Mouse (Mus musculus) CH12.LX (cell line): ENCODE measurements at regions not wholly inside any gene's neighbourhood (a gene's known extent, or its start where the extent isn't known, plus 50 kb on each side); places are given as distances from the start of the nearest gene placed in this dataset.

ENCODE experiments used
- CTCF ChIP-seq, 2 experiments: IDR thresholded peaks in 1 of 2; conservative IDR thresholded peaks in 1 of 2; 2 replicates each; pipeline ENCODE4 v1.5.1; 2011 to 2012; ENCODE audit warnings: low read depth in 2 of 2, low read length in 2 of 2, improper control_type of control experiment in 1 of 2, inconsistent platforms in 1 of 2, mild to moderate bottlenecking in 1 of 2, moderate library complexity in 1 of 2
- POLR2A ChIP-seq: IDR thresholded peaks from 2 replicates; pipeline ENCODE4 v1.6.1; 2011; ENCODE audit warnings: low read depth, mild to moderate bottlenecking, improper control_type of control experiment, low read length
- ZKSCAN1 ChIP-seq: IDR thresholded peaks from 2 replicates; pipeline ENCODE4 v1.6.1; 2012; ENCODE audit warnings: low read depth, inconsistent platforms, low read length, improper control_type of control experiment, borderline replicate concordance

DNA sequence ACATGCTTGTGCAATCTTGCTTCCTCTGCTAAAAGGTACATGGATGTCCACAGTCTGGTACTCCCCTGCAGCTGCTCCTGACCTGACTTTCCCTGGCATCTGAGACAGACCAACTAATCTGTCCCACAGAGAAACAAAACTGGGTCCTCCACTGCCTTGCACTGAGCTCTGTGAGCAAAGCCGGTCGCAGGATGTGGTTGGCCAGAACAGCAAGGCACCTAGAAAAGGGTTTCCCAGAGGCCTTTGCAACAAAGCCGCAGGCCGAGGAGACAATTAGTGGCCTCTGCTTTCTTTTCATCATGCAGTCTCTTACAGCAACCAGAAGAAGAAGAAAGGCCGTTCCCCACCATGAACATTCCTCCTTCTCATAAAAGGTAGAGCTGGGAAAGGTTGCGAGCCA, 246.1 kb downstream of the 3110018I06Rik start:
- TF ChIP-seq CTCF (conservative IDR thresholded peaks at IDR 0.05 in 1 of 2, IDR thresholded peaks at IDR 0.05 in 1 of 2; ENCODE audit: low read depth in 2 of 2, low read length in 2 of 2) (no peak), POLR2A (no peak), ZKSCAN1 (no peak)
